Mouse (Mus musculus) Patski (cell line): Measurements from ENCODE around the gene Kcnk12. TPM values are rescaled to one million over a fixed set of nuclear protein-coding genes. Genes with fewer than 3 reads are reported as not detected.

Experiments used
- ATAC-seq: fragments of 100-300 bp; one replicate; pipeline ENCODE4 v1.8.0; 2021
- CTCF ChIA-PET: fragments of 350-600 bp; sonication (Branson Sonifier 250); formaldehyde crosslinking; loops from one replicate; lab custom pipeline; 2022; ENCODE audit warnings: inconsistent platforms; lab: Charles Lee
- POLR2A ChIA-PET: fragments of 350-600 bp; sonication (Branson Sonifier 250); formaldehyde crosslinking; loops from one replicate; lab custom pipeline; 2022; ENCODE audit warnings: antibody characterized with exemption, inconsistent platforms; lab: Charles Lee
- DNase-seq: peaks from one replicate; pipeline ENCODE4 v3.0.0-alpha.2; 2011; ENCODE audit warnings: low read depth, low spot score
- H3K27me3 ChIP-seq: fragments of 371-371 bp; one replicate; pipeline ENCODE4 v1.5.1; 2021
- CTCF ChIP-seq: fragments of 100-300 bp; IDR thresholded peaks from one replicate; pipeline ENCODE4 v1.5.1; 2021
- in situ Hi-C: fragments of 300-500 bp; cut with MboI; formaldehyde crosslinking; loops from 3 replicates; pipeline ENCODE4 v1.11.1; 2018; ENCODE audit warnings: low pct_unique_long_range_greater_than_20kb, mixed read lengths
- polyA plus RNA-seq: library from polyadenylated mRNA; unstranded; gene quantifications from one replicate; pipeline ENCODE4 v1.2.3, GENCODE M21; 2021

Gene Kcnk12
- polyA plus RNA-seq, 1 experiment from 2014 or later, result not detected

- in situ Hi-C loops, result no loop called here
- ChIA-PET POLR2A (no interaction called here), CTCF (no interaction called here)
- peaks cover 4% of the 10 kb centered on the region for H3K27me3 ChIP-seq
- DNase-seq (peak; percentile 35), ATAC-seq (peak; percentile 85)
- no peak for TF ChIP-seq CTCF
These were observed 34.6 kb downstream of the Kcnk12 start for GRCm38 (mm10) chr17:87763146-87763545.

DNA sequence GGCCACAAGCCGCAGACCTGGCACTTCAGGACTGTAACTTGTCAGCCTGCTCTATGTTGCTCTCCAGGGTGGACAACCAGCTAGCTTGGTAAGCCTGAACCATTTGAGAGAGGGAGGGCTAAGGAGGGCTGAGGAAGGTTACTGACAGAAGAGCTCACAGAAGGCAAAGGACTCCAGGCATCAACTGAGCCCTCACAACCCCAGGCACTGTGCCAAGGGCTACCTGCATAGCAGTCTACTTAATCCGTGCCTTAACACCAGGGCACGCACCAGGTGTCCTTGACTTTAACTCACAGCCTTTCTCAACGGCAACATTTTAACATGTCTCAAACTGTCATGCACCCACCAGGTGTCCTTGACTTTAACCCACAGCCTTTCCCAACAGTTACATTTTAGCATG is 37.5 kb downstream of the Kcnk12 start:
- ChIA-PET POLR2A (no interaction called here), CTCF (no interaction called here)
- H3K27me3 ChIP-seq, result peaks cover 4% of the 10 kb centered on the region
- DNase-seq (no peak), ATAC-seq (no peak)
- in situ Hi-C loops, result no loop called here
- TF ChIP-seq CTCF, result no peak

DNA sequence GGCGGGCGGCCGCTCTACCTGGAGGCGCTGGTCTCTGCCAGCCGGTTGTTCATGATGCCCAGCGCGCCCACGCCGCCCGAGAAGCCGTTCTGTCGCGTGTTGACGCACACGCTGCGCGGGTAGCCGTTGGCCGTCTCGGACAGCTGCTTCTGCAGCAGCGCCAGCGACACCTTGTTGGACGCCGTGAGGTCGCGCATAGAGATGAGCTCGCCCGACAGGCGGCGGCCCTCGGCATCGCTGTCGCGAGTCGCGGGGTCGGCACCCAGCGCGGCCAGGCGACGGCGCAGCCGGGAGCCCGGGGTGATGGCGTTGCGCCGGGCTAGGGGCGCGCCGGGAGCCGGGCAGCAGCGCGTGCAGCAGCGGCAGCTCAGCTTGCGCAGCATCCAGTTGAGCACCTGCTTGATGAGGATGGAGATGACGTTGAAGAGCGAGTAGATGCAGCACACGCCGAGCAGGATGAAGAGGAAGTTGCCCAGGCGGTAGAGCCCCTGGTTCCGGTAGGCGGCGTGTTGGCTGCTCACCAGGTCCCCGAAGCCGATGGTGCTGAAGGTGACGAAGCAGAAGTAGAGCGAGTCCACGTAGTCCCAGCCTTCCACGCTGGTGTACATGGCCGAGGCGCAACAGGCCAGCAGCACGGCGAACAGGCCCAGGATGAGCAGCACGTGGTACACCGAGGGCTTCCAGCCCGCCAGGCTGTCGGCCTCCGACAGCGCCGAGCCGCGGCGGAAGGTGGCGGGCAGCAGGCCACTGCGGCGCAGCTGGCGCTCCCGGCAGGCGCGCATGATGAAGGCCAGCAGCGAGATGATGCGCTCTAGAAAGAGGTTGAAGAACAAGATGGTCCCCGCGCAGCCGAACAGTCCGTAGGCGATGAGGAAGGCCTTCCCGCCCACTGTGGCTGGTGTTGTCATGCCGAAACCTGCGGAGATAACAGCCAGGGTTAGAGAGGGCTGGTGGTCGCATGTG is 51.6 kb downstream of the Kcnk12 start:
- POLR2A ChIA-PET, result no interaction called here
- in situ Hi-C loops, result no loop called here
- no peak for TF ChIP-seq CTCF
- DNase-seq (no peak), ATAC-seq (no peak)
- CTCF ChIA-PET, result no interaction called here
- no peaks in the 10 kb centered on the region for H3K27me3 ChIP-seq

- H3K27me3 ChIP-seq, result no peaks in the 10 kb centered on the region
- no peak for DNase-seq
- in situ Hi-C loops, result no loop called here
- CTCF ChIA-PET, result interaction anchor here (0.5 to 1.1 kb wide), 2 partner anchors 27 to 61 kb away, joined by 3 read pairs; no protein-coding TSS in a partner anchor
- TF ChIP-seq CTCF, result no peak
- POLR2A ChIA-PET, result no interaction called here
- ATAC-seq, result no peak
These were observed 52.5 kb downstream of the Kcnk12 start for GRCm38 (mm10) chr17:87744985-87745925.

DNA sequence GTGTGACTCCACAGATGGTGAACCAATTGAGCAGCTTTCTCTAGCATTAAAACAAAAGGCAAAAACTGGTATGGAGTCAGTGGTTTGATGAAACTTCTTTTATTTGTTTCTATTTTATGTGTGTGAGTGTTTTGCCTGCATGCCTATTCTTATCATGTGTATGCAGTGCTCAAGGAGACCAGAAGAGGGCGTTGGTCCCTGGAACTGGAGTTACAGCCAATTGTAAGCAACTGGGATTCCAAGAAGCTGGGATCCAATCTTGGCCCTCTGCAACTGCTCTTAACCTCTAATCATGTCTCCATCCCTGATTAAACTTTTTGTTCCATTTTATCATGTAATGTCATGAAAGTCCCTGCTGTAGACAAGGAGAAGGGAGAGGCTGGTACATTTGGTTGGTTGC is 58.0 kb downstream of the Kcnk12 start:
- no peak for TF ChIP-seq CTCF
- ATAC-seq, result no peak
- H3K27me3 ChIP-seq, result no peaks in the 10 kb centered on the region
- in situ Hi-C loops, result no loop called here
- no peak for DNase-seq
- ChIA-PET CTCF (no interaction called here), POLR2A (no interaction called here)

- ChIA-PET POLR2A (no interaction called here), CTCF (no interaction called here)
- TF ChIP-seq CTCF, result no peak
- DNase-seq (no peak), ATAC-seq (no peak)
- in situ Hi-C loops, result no loop called here
- H3K27me3 ChIP-seq, result no peaks in the 10 kb centered on the region
These were observed 60.6 kb downstream of the Kcnk12 start for GRCm38 (mm10) chr17:87737144-87737543.

DNA sequence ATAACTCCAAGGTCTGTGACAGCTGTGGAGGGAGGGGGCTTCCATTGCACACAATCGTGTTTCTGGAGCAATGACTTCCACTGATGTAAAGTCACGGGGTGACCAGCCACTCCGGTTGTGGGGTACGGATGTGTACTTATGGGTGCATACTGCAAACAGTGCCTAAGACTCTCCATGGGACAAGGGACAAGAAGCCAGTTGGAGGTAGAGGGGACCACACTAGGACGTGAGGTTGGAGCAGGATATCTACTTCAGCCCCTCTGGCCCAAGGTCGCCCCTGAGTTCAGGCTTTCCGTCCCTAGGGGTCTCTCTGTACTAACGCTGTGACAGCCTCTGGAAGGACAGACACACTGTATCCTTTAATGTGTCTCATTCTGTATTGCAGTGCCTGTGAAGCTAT is 63.3 kb downstream of the Kcnk12 start:
- DNase-seq (no peak), ATAC-seq (no peak)
- in situ Hi-C loops, result no loop called here
- H3K27me3 ChIP-seq, result no peaks in the 10 kb centered on the region
- TF ChIP-seq CTCF, result no peak
- ChIA-PET CTCF (no interaction called here), POLR2A (no interaction called here)

- ChIA-PET CTCF (interaction anchor here (1.7 kb wide), 1 partner anchor 39 kb away, joined by 4 read pairs; no protein-coding TSS in a partner anchor), POLR2A (no interaction called here)
- in situ Hi-C loops, result no loop called here
- no peaks in the 10 kb centered on the region for H3K27me3 ChIP-seq
- ATAC-seq (no peak), DNase-seq (no peak)
- TF ChIP-seq CTCF, result no peak
These were observed 65.8 kb downstream of the Kcnk12 start for GRCm38 (mm10) chr17:87731962-87732361.

- in situ Hi-C loops, result no loop called here
- no peak for ATAC-seq
- no peaks in the 10 kb centered on the region for H3K27me3 ChIP-seq
- ChIA-PET CTCF (interaction anchor here (1.4 to 1.5 kb wide), 2 partner anchors 22 to 199 kb away, joined by 3 read pairs; no protein-coding TSS in a partner anchor), POLR2A (no interaction called here)
- no peak for DNase-seq
- no peak for TF ChIP-seq CTCF
These were observed 71.1 kb downstream of the Kcnk12 start for GRCm38 (mm10) chr17:87726489-87727356.

GRCm38 (mm10) chr17:87724727-87725126 is 73.1 kb downstream of the Kcnk12 start:
- in situ Hi-C loops, result no loop called here
- no peak for DNase-seq
- CTCF ChIA-PET, result interaction anchor here (1.0 to 1.4 kb wide), 2 partner anchors 8 to 18 kb away, joined by 3 read pairs; no protein-coding TSS in a partner anchor
- no peak for TF ChIP-seq CTCF
- no peaks in the 10 kb centered on the region for H3K27me3 ChIP-seq
- POLR2A ChIA-PET, result no interaction called here
- no peak for ATAC-seq
